Mouse (Mus musculus): ENCODE data around the gene Bicral.
"Not testable (repeated sequence)": the region's sequence is repeated elsewhere in the genome, so short reads cannot be mapped to it uniquely, and the experiment has no call there.

The Bicral gene

DNA sequence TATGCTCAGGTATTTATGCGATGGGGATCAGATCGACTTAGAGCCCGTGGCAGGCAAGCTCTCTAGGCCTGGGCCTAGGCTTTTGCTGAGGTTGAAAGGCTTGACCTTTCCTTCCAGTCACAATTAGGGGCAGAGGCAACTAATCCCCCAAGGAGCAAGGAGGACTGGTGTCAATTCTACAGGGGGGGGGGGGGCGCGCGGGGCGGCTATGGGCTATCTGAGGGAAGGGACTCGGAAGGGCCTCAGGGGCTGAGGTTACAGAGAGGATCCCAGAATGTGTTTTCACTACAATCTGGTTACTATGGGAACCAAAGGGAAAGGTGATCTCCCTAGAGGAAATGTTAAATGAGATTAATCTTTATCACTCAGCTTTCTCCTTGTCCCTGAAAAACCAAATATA, 60.9 kb downstream of the Bicral start:
- no peak for DNase-seq (ENCODE audit: low spot score)

DNA sequence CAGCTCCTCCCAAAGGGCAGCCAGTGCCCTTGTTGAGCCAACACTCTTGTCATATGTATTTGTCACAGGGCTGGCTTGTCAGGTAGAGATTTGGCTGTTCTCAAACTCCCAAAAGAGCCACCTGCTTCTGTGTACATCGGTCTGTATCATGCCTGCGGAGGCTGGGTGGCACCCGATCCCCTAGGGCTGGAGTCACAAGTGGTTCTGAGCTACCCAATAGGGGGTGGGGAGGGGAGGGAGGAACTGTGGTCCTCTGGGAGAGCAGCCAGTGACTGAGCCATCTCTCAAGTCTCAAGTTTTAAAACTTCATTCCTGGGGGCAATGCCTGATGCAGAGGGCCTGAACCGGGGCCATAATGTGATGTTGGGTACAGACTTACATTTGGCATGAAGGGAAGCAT, 61.5 kb downstream of the Bicral start:
- no peak for DNase-seq (ENCODE audit: low spot score)

DNA sequence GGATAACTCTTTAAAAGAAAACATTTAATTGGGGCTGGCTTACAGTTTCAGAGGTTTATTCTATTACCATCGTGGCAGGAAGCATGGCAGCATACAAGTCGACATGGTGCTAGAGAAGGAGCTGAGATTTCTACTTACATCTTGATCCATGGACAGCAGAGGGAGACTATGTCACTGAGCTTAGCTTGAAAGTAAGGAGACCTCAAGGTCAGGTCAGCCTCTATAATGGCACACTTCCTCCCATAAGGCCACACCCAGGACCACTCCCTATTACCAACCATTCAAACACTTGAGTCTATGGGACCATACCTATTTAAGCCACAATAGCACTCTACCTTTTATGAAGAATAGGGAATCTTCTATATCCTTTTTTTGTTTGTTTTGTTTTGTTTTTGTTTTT, 65.3 kb downstream of the Bicral start:
- DNase-seq (ENCODE audit: low spot score): no peak

DNA sequence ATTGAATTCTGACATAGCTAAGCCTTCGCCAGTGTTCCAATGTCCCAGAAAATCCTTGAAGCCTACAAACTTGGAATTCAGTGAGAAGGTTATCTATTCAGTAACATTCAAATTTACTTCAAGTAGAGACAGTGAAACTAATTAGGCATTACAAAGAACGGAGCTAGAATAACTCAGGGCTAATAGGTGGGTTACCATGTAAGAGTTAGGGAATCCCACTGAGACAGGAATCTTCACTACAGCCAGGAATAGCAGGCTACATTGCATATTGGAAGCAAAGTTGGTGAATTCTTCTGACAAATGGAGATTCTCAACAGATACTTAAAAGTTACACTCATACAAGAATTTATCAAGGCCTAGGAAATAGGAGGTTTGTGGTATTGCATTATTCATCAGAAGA, 70.3 kb downstream of the Bicral start:
- DNase-seq (ENCODE audit: low spot score): not testable (repeated sequence)

DNA sequence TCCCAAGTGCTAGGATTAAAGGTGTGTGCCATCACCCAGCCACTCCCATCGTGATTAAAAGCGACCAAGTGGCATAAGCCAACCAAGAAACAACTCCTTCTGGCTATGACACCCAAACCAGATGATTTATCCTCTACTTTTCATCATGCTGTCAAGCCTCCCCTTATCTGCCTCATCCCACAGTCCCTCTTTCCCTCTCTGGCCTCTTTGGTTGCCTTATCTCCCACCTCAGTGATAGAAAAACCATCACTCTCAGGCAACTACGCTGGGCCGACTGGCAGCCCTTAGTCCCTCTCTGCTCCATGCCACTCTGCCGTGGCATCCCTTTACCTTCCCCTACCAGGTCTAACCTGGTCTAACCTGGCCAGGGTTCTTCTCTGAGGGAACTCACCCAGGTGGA, 71.3 kb downstream of the Bicral start:
- no peak for DNase-seq (ENCODE audit: low spot score)

DNA sequence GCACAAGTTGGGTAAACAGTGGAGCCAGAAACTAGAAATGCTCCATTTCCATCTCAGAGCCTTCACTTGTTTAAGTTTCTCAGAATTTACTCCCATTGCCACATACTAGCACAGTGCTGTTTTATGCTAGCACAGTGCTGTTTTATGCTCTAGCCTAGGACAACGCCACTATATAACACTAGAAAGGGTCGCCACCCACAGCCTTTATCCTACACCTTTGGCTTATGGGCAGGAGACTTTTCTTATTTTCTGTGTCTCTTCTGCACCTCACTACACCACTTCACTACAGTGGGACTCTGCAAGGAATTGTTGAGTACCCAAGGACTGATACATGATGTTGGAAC, 75.1 kb downstream of the Bicral start:
- no peak for DNase-seq (ENCODE audit: low spot score)

DNA sequence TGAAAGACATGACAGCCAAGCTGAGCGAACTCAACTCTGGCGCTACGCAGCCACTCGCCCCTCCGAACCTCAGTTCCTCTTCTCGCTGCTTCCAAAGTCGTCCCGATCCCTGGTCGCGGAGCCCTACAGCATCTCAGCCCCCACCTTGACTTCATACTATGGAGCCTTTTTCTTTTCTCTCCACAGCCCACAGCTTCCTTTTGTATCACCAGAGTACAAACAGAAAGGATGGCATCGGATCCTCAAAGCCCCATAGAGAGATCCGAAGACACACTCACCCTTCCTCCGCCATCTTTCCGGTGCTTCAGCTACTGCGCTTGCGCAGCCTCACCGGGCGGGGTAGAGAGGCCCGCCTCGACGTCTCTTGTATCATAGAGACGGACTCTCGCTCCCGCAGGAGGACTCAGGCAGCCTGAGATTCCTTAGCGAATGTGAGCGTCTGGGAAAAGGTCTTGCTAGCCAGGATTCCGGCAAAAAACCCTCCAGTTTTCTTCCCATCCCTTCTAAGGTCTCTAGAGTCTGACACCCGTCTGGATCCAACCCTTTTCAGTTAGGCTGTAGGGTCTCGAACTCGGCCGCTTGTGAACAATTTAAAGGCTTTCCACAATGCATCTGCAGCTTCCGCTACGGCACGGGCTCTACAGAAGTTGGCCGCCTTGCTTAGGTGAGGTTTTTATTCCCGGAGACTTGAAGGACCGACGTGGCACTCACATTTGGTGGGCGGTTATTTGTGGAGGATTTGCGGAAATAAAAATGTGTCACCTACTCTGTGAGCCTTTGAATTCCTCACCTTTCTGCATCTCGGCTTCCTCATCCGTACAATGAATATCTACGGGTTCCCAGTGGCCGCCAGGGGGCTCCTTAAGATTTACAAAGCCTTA, 75.7 kb downstream of the Bicral start, which contains the start of gene Rpl7l1:
Gene Rpl7l1, minus strand, starts transcription at position 332 of the 881 bp plus-strand sequence.
- peak; percentile 90 for DNase-seq (ENCODE audit: low spot score)

DNA sequence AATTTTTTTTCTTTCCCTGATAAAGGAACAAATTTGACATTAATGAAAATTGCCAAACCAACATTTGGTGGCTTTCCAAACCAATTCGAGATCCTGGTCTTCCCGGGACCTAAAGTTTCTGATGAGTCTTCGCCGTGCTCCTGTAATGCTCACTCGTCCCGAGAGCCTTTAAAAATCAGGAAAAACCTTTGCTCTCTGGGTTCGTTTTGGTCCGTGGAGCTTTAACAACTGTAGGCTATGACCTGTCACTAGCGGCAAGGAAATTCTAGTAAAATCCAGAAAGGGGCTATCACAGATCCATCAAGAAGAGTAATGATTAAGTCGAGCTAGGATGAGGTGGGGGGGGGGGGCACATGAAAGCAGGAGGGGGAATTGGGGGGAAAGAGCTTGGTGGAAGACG, 76.4 kb downstream of the Bicral start:
- DNase-seq (ENCODE audit: low spot score): no peak

DNA sequence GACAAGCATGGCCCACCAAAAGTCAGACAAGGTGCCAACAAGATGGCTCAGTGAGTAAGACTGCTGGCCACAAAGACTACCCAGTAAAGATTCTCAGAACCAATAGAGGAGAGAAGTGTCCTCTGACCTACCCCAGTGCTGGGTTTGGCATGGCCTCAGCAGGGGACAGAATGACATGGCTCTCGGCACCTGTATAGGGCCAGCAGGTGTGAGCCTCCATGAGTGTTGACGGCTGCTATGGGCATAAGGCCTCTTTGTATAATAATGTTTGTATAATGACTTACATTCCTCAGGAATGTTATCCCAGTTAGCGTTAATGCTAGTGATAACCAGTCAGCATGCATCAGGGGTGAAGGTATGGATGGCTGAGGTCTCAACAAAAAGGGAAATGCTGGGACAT, 82.2 kb downstream of the Bicral start:
- no peak for DNase-seq (ENCODE audit: low spot score)

DNA sequence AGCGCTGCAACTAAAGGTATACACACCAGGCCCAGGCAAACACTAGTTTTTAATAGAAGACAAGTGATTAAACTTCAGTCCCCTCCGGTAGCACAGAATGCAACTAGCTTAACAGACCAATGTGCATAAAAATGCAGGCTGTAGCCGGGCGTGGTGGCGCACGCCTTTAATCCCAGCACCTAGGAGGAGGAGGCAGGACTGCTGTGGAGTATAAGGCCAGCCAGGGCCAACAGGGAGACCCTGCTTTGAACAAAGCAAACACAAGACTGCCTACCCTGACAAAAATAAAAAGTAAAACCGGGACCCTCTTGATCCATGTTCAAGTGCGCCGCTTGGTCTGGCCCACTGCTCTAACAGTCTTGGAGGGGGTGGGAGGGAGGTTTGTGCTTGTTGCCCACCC, 83.2 kb downstream of the Bicral start:
- DNase-seq (ENCODE audit: low spot score): no peak

DNA sequence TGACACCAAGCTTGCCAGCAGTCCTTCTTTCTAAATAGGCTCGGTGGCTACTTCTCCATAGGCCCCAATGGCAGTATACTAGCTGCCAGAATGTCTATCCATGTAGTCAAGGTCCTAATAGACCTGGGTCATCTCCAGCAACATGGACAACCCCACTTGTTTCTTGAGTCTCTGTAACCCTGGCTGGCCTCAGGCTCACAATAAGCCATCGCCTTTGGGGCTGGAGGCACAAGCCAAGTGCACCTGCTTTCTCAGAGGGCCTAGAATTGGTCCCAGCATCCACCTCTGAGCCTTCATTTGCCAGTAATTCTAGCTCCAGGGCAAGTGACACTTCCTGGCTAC, 84.2 kb downstream of the Bicral start:
- no peak for DNase-seq (ENCODE audit: low spot score)

DNA sequence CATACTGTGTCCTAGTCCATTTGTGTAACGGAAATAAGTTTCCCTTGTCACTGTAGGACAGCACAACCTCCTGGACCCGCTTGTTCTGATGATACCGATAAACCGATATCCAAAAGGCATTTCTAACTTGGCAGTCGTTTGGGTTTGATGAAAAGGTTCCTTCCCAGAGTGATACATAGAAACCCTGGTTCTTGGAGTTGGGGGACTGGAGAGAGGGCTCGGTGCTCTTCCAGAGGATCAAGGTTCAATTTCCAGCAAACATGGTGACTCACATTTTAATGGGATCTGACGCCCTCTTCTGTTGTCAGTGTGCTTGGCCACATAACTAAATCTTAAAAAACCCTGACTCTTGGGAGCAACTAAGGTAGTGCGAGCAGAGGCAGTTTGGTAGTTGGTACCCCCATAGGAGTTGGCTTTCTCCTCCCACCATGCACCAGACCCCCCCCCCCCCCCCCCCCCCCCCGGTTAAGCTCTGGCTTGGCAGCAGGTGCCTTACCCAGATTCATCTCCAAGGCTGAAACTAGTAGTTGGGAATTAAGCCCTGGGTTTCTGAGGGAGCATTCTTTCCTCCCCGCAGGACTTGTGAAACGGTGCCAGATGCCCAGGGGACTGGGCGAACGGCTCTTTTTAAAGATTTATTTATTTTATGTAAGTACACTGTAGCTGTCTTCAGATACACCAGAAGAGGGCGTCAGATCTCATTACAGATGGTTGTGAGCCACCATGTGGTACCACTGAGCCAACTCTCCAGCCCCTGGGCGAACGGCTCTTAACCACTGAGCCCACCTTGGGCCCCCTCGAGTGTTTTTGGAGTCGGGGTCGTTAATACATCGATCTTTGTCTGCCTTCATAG, 84.8 kb downstream of the Bicral start:
- DNase-seq (ENCODE audit: low spot score): no peak

DNA sequence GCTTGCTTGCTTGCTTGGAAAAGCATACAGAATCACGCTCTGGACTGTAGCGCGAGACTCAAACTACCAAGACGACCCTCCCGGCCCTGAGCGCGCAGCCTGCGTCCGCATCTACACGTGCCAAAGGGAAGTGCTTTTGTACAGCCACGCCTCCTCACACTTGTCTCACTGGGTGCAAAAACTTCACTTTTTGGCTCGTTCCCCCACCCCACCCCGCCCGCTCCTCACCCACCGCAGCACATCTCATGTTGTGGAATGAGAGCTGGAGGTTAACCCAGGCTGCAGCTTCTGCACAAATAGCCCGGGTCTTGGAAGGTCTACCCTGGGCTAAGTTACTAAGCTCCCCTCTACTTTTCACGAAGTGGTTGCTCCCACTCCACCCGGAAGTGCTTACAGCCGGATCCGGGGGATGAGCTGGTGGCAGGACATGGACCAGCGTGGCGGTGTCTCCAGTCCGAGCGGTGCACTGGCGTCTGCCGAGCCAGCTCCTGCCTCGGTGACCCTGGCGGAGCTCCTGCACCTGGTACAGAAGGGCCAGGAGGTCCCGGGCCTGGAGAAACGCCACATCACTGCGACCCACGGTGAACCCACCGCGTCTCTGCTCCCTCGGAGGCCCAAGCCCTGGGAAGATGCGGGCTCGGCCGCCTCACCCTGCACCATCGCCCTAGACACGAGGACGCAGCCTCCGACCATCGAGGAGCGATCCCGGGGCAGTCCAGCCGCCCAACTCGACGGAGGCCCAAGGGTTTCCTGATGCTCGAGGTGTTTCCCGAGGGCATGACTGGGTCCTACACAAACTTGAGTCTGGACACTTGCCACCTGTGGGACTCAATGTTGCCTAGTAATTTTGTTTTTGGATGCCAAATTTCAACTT, 85.6 kb downstream of the Bicral start, which contains the start of gene 2310039H08Rik:
Gene 2310039H08Rik, plus strand, starts transcription at position 232 of the 874 bp plus-strand sequence.
- DNase-seq (ENCODE audit: low spot score): peak; percentile 68

DNA sequence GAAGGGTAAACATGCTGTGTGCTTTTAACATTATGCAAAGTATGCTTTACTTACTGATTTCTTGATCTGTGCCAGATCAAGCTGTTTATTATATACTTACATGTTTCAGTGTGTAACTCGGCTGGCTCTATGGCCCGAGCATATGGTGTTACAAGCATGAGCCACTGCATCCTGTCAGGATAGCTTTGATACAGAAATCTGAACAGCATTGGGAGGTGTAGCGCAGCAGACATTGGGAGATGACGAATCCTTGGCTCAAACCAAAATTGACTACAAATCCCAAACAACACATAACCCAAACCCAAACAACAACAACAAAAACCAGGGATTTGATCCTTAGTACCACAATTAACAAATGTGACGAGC, 86.3 kb downstream of the Bicral start:
- DNase-seq (ENCODE audit: low spot score): no peak

DNA sequence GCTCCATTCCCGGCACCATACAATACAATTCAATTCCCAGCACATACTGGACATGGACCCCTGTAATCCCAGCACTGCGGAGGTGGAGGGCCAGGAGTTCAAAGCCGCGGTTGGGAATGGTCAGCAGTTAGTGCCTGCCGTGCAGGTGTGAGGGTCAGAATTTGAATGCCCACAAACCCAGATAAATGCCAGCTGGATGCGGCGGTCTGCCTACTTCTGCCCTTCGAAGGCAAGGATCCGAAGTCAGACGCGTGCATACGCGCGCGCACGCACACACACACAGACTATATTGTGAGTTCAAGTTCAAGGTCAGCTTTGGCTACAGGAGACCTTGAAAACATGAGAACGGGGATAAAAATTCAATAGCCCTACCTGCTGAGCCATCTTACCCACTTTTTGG, 86.7 kb downstream of the Bicral start:
- DNase-seq (ENCODE audit: low spot score): no peak

DNA sequence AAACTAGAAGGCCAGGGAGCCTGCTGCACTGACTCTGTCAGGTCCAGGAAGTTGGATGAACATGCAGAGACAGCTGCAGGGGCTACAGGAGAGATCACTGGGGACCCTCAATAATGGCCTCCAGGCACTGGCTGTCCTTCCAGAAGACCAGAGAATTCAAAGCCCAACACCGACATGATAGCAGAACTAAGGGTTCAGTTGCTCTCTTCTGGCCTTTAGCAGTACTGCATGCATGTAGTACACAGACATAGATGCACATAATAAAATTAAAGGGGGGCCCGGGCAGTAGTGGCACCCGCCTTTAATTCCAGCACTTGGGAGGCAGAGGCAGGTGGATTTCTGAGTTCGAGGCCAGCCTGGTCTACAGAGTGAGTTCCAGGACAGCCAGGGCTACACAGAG, 87.3 kb downstream of the Bicral start:
- DNase-seq (ENCODE audit: low spot score): no peak

DNA sequence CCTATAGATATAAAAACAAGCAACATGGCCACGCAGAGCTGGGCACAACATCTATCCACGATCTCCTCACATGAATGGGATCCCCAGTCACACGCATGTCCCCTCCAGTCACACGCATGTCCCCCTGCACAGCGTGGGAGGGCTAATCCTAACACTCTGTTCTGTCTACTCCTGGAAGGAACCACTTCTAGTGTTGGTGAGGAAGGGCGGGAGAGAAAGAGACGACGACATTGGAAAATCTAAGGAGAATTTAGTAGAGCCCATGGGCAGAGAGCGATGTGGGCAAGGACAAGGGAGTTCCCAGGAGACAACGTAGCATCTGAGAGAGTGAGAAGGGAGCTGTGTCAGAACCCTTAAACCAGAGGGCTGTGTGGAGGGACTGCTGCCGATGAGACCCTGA, 87.7 kb downstream of the Bicral start:
- no peak for DNase-seq (ENCODE audit: low spot score)

DNA sequence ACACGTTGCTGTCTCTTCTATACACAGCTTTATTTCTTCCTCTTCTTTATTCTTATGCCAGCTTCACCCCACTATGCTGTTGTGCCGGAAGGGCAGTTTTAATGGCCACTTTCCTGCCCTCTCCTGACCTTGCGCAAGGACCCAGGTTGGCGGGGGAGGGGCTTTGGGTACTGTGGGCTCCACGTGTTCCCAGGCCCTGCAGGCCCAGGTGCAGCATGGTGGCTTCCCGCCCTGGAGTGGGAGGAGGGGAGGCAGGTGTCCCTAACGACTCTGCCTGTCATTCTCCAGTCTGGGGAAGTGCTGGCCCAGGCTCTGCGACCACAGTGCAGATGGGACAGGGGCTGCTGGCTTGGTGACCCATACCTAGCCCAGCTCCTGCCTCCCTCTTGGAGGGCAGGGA, 90.4 kb downstream of the Bicral start:
- no peak for DNase-seq (ENCODE audit: low spot score)

DNA sequence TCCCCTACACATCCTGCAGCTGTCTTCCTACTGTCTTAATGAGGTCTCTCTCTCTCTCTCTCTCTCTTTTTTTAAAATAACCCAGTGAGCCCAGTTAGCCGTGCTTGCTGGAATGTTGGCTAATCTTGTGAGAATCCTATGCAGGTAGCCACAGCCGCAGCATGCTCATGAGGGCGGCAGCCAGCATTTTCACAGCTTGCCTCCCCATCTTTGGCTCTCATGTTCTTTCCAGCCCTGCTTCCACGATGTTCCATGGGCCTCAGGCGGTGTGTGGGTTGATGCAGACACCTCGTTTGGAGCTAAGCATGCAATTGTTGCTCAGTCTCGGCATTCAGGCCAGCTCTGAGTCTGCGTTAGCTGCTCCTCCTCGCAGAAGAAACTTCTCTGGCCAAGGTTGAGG, 93.4 kb downstream of the Bicral start:
- DNase-seq (ENCODE audit: low spot score): not testable (repeated sequence)

DNA sequence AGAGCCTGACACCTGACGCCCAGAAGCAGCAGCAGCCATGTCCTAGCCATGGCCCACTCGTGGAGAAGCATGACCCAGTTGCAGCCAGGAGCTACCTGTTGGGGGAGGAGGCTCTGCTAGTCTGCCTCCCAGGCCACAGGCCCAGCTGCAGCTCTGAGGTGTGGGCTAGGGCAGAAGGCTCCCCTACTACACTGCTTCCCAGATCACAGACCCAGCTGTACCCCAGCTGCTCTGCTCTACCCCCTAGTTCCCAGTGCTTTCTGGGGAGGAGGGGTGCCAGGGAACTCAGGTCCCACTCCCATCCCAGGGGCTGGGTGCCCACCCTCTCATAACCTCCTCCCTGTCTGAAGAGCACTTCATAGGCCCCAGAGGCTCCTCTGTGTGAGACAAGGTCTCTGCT, 94.7 kb downstream of the Bicral start, which contains the start of gene Ptcra:
Gene Ptcra, minus strand, starts transcription at position 169 of the 400 bp plus-strand sequence.
- DNase-seq (ENCODE audit: low spot score): no peak

DNA sequence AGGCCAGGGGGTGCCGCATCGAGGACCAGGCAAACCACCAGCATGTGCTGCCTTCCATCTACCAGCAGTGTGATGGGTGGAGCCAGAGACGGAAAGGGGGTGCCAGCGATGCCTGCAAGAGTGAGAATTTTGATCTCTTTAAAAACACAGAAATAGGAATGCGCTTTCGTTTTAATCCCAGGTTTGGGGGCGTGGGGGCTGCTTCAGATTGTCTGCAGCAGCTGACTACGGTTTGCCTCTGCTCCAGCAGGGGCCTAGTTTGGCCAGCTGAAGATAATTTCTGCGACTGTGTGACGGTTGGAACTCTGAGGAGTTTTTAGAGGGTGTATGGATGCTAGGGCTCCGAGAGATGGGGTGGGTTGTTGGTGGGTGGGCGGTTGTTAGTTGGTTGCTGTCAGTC, 99.5 kb downstream of the Bicral start:
- no peak for DNase-seq (ENCODE audit: low spot score)
